Mouse (Mus musculus) limb, embryonic 14.5 days (tissue): ENCODE measurements at regions not wholly inside any gene's neighbourhood (a gene's known extent, or its start where the extent isn't known, plus 50 kb on each side); places are given as distances from the start of the nearest gene placed in this dataset.

Source experiments
- ATAC-seq: fragments of 200-750 bp; cut with Nextera tagmentation; 2 replicates; pipeline ENCODE4 v1.8.0; 2017; ENCODE audit warnings: low read depth, moderate number of reproducible peaks, moderate TSS enrichment; ENCODE audit not compliant: low FRiP score
- DNase-seq: peaks from one replicate; pipeline ENCODE4 v3.0.0-alpha.2; 2015; ENCODE audit warnings: low spot score
- H3K27ac ChIP-seq: fragments of 300-500 bp; sonication (generic); replicated peaks from 2 replicates; pipeline ENCODE4 v1.5.1; 2014; ENCODE audit warnings: low read depth, mild to moderate bottlenecking, low read length, moderate library complexity, mixed read lengths
- H3K27me3 ChIP-seq: fragments of 300-500 bp; sonication (generic); 2 replicates; pipeline ENCODE4 v1.6.1; 2014; ENCODE audit warnings: low read length, mixed read lengths; ENCODE audit not compliant: control insufficient read depth, insufficient read depth
- H3K36me3 ChIP-seq: fragments of 300-500 bp; sonication (generic); 2 replicates; pipeline ENCODE4 v1.6.1; 2014; ENCODE audit warnings: mild to moderate bottlenecking, low read length, moderate library complexity, mixed read lengths; ENCODE audit not compliant: control insufficient read depth, insufficient read depth
- H3K4me1 ChIP-seq: fragments of 300-500 bp; sonication (generic); 2 replicates; pipeline ENCODE4 v1.6.1; 2014; ENCODE audit warnings: antibody characterized with exemption, low read length, mixed read lengths; ENCODE audit not compliant: control insufficient read depth, insufficient read depth
- H3K4me2 ChIP-seq: fragments of 300-500 bp; sonication (generic); replicated peaks from 2 replicates; pipeline ENCODE4 v1.6.1; 2014; ENCODE audit warnings: low read depth, mild to moderate bottlenecking, low read length, moderate library complexity; ENCODE audit not compliant: severe bottlenecking
- H3K4me3 ChIP-seq: fragments of 300-500 bp; sonication (generic); replicated peaks from 2 replicates; pipeline ENCODE4 v1.5.1; 2014; ENCODE audit warnings: low read length
- H3K9ac ChIP-seq: fragments of 300-500 bp; sonication (generic); 2 replicates; pipeline ENCODE4 v1.6.1; 2014; ENCODE audit warnings: mild to moderate bottlenecking, low read depth, low read length, moderate library complexity; ENCODE audit not compliant: severe bottlenecking
- H3K9me3 ChIP-seq: fragments of 300-500 bp; sonication (generic); 2 replicates; pipeline ENCODE4 v1.6.1; 2016; ENCODE audit warnings: low read length; ENCODE audit not compliant: control insufficient read depth
- POLR2A ChIP-seq: fragments of 200-500 bp; IDR thresholded peaks from 2 replicates; pipeline ENCODE4 v1.8.0; 2012; ENCODE audit warnings: inconsistent platforms, mild to moderate bottlenecking, moderate library complexity, borderline replicate concordance; ENCODE audit not compliant: insufficient read depth, insufficient read length; ENCODE audit errors: extremely low read depth
- WGBS: fragments of 180-500 bp; shearing (Covaris S2); extraction: QIAGEN DNeasy Blood & Tissue Kit; methylation state at CpG from one replicate; pipeline ENCODE4 v1.1.7; 2014; 5-methylcytosine and 5-hydroxymethylcytosine counted together

DNA sequence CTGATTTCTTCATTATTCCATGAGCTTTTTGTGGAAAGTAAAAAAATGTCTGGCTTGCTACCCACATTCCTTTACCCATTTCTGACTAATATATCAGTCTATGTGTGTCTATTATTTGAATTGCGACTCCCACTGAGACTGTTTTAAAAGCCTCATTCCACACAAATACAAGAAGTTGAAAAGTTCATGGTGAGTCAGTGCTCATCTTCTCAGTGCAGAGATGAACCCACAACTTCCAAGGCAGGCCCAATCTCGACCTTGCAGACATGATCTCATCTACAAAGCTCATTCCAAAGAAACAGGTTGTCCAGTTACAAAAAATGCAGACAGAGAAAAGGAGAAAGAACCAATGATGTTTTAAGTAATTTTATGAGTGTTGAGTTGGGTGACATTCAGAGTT lies 208.0 kb downstream of the Alg10b start:
- no peaks in the 10 kb centered on the region for H3K27me3 ChIP-seq
- H3K36me3 ChIP-seq = no peaks in the 10 kb centered on the region
- H3K27ac ChIP-seq = no peak overlapping the region
- H3K4me2 ChIP-seq = no peak overlapping the region
- no peak for DNase-seq
- TF ChIP-seq POLR2A = no peak
- no peak for ATAC-seq
- no peak overlapping the region for H3K9ac ChIP-seq
- H3K4me3 ChIP-seq = no peak overlapping the region
- H3K9me3 ChIP-seq = no peaks in the 10 kb centered on the region
- WGBS = 70% methylated on average over 2 of the region's 2 CpGs
- no peaks in the 10 kb centered on the region for H3K4me1 ChIP-seq

- WGBS = 66% methylated on average over 5 of the region's 5 CpGs
- H3K4me1 ChIP-seq = no peaks in the 10 kb centered on the region
- no peak overlapping the region for H3K4me3 ChIP-seq
These were observed 211.2 kb downstream of the Alg10b start for GRCm38 (mm10) chr15:90435286-90435685.

More at GRCm38 (mm10) chr15:90435286-90435685, 211.2 kb downstream of the Alg10b start:
- TF ChIP-seq POLR2A = no peak
- Histone ChIP-seq H3K27me3 (no peaks in the 10 kb centered on the region), H3K27ac (no peak overlapping the region), H3K9me3 (no peaks in the 10 kb centered on the region), H3K4me2 (no peak overlapping the region), H3K9ac (no peak overlapping the region), H3K36me3 (no peaks in the 10 kb centered on the region)
- no peak for DNase-seq
- ATAC-seq = no peak
